Comparison of ENCODE assay signal across 8 mouse cellular contexts in the genomic region with DNA sequence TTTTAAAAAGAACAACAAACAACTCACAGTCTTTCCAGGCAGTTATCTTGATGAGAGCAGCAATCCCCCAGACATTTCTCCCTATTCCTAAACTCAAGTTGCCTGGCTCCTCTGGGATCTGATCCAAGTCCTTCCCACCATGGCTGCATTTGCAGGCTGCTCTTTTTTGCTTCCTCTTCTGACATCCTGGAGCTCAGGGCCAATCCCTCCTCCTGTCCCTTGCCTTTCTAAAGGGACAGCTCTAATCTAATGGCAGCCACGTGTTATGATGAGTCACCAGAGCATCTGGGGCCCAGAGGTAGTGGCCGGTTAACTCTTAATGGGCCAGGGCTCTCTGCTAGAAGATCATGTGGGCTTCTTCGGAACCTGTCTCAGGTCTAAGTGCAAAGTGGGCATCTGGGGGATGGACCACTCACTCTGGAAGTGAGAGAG. TPM values are rescaled to one million over a fixed set of nuclear protein-coding genes. Genes with fewer than 3 reads are reported as not detected.
DNase-seq lines count a peak whose midpoint lies in the region; TF ChIP-seq lines count a peak whose summit lies in the region.

No protein-coding gene starts in this region.

- 10% methylated on average over 3 of the region's 3 CpGs for WGBS in hindbrain, embryonic 10.5 days
- WGBS in thymus, adult 2 months = 2% methylated on average over 3 of the region's 3 CpGs

- peak; percentile 86 for DNase-seq in adrenal gland, adult 8-10 months
- peak; percentile 65 to 67 for DNase-seq in cerebellum, postnatal 14 days
- peak; percentile 39 to 62 for DNase-seq in frontal cortex, adult 2 months (ENCODE audit: extremely low spot score in 1 of 2, low spot score in 1 of 2)
- DNase-seq in hindbrain, embryonic 10.5 days (ENCODE audit: low spot score) = peak; percentile 53
- peak; percentile 31 to 50 for DNase-seq in left cerebral cortex, adult 18-20 months (ENCODE audit: low spot score in 2 of 2)
- DNase-seq in lung, postnatal 25 days (ENCODE audit: low spot score) = peak; percentile 63
- peak; percentile 68 for DNase-seq in right cerebral cortex, adult 18-20 months
- DNase-seq in thymus, adult 2 months = no peak

- H3K9me3 ChIP-seq in hindbrain, embryonic 10.5 days = no peaks in the 10 kb centered on the region

- no peaks in the 10 kb centered on the region for H3K36me3 ChIP-seq in hindbrain, embryonic 10.5 days
- H3K36me3 ChIP-seq in thymus, adult 2 months (ENCODE audit: control insufficient read depth, insufficient read depth, low read length) = no peaks in the 10 kb centered on the region

- TF ChIP-seq CTCF in thymus, adult 2 months (IDR thresholded peaks at IDR 0.05; ENCODE audit: borderline replicate concordance, control insufficient read depth, extremely low read depth, insufficient read depth, low read length, poor library complexity) = no peak

- peak overlapping the region; percentile 73 for H3K4me3 ChIP-seq in hindbrain, embryonic 10.5 days
- no peak overlapping the region for H3K4me3 ChIP-seq in thymus, adult 2 months (ENCODE audit: control insufficient read depth, insufficient read depth, low read length)

- H3K27me3 ChIP-seq in hindbrain, embryonic 10.5 days (ENCODE audit: insufficient read depth, poor library complexity, severe bottlenecking) = peaks cover 42% of the 10 kb centered on the region
- peaks cover 13% of the 10 kb centered on the region; the same call in 1 of the 2 replicates for H3K27me3 ChIP-seq in thymus, adult 2 months (ENCODE audit: control insufficient read depth, insufficient read depth, low read length)

- peaks cover 30% of the 10 kb centered on the region for H3K4me1 ChIP-seq in hindbrain, embryonic 10.5 days (replicated peaks)
- no peaks in the 10 kb centered on the region for H3K4me1 ChIP-seq in thymus, adult 2 months (replicated peaks; ENCODE audit: control insufficient read depth, insufficient read depth, low read length)

- no peak for TF ChIP-seq POLR2A in thymus, adult 2 months (IDR thresholded peaks at IDR 0.05; ENCODE audit: control insufficient read depth, extremely low read depth, insufficient read depth, low read length, poor library complexity)

- peak overlapping the region; percentile 86 for H3K27ac ChIP-seq in hindbrain, embryonic 10.5 days
- H3K27ac ChIP-seq in thymus, adult 2 months (ENCODE audit: control insufficient read depth, insufficient read depth, low read length) = no peak overlapping the region

RNA-seq across cellular contexts. Expression of a gene that starts 0.4 kb away (rescaled TPM):
- 10 to 100 TPM in 2 of 4 experiments, 1 to 10 TPM in 2; 4.6 to 18.6 (median 13.4) TPM for total RNA-seq in adrenal gland, adult 8-10 months (2022)
- 4.3 and 4.4 TPM in 2 replicates for polyA plus RNA-seq in frontal cortex, adult 2 months (2012; rRNA removed)
- polyA plus RNA-seq in hindbrain, embryonic 10.5 days (2016; fragmentation: Nextera tagmentation; extraction: Ambion mirVana) = 2.5 and 2.8 TPM in 2 replicates
- 1 to 10 TPM; 2.7 to 4.3 TPM for total RNA-seq in left cerebral cortex, adult 18-20 months (2021)
- polyA plus RNA-seq in thymus, adult 2 months (2012; rRNA removed) = 15.0 and 17.2 TPM in 2 replicates
